Mouse (Mus musculus) neural tube, embryonic 14.5 days (tissue): ENCODE data around the gene Mdn1. TPM values are rescaled to one million over a fixed set of nuclear protein-coding genes. Genes with fewer than 3 reads are reported as not detected.

Experiments used
- ATAC-seq: fragments of 200-750 bp; cut with Nextera tagmentation; 2 replicates; pipeline ENCODE4 v1.8.0; 2017; ENCODE audit warnings: low read depth, mild to moderate bottlenecking, moderate TSS enrichment, moderate library complexity
- H3K27ac ChIP-seq: fragments of 300-500 bp; sonication (generic); 2 replicates; pipeline ENCODE4 v1.5.1; 2014; ENCODE audit warnings: low read depth, mild to moderate bottlenecking, control low read depth, low read length, moderate library complexity, mixed read lengths
- H3K27me3 ChIP-seq: fragments of 300-500 bp; sonication (generic); 2 replicates; pipeline ENCODE4 v1.6.1; 2014; ENCODE audit warnings: low read length; ENCODE audit not compliant: control insufficient read depth, insufficient read depth
- H3K36me3 ChIP-seq: fragments of 300-500 bp; sonication (generic); 2 replicates; pipeline ENCODE4 v1.6.1; 2014; ENCODE audit warnings: low read length, mixed read lengths; ENCODE audit not compliant: control insufficient read depth, insufficient read depth
- H3K4me1 ChIP-seq: fragments of 300-500 bp; sonication (generic); 2 replicates; pipeline ENCODE4 v1.6.1; 2014; ENCODE audit warnings: low read length; ENCODE audit not compliant: control insufficient read depth, insufficient read depth
- H3K4me2 ChIP-seq: fragments of 300-500 bp; sonication (generic); 2 replicates; pipeline ENCODE4 v1.6.1; 2014; ENCODE audit warnings: mild to moderate bottlenecking, low read depth, low read length, control low read depth
- H3K4me3 ChIP-seq: fragments of 300-500 bp; sonication (generic); 2 replicates; pipeline ENCODE4 v1.5.1; 2014; ENCODE audit warnings: low read depth, low read length, control low read depth, mixed read lengths
- H3K9ac ChIP-seq: fragments of 300-500 bp; sonication (generic); replicated peaks from 2 replicates; pipeline ENCODE4 v1.6.1; 2014; ENCODE audit warnings: low read depth, mild to moderate bottlenecking, control low read depth, low read length, mixed read lengths
- H3K9me3 ChIP-seq: fragments of 300-500 bp; sonication (generic); 2 replicates; pipeline ENCODE4 v1.6.1; 2016; ENCODE audit warnings: low read length; ENCODE audit not compliant: control insufficient read depth
- WGBS: fragments of 180-500 bp; shearing (Covaris S2); extraction: QIAGEN DNeasy Blood & Tissue Kit; methylation state at CpG from one replicate; pipeline ENCODE4 v1.1.7; 2014; 5-methylcytosine and 5-hydroxymethylcytosine counted together
- polyA plus RNA-seq: library from polyadenylated mRNA; unstranded; fragments of >200 nt; fragmentation: Nextera tagmentation; extraction: Ambion mirVana; gene quantifications from 2 replicates; pipeline ENCODE4 v1.2.1, GENCODE M21; 2014

The Mdn1 gene
- polyA plus RNA-seq, 1 experiment from 2014 or later, result 33.5 TPM

DNA sequence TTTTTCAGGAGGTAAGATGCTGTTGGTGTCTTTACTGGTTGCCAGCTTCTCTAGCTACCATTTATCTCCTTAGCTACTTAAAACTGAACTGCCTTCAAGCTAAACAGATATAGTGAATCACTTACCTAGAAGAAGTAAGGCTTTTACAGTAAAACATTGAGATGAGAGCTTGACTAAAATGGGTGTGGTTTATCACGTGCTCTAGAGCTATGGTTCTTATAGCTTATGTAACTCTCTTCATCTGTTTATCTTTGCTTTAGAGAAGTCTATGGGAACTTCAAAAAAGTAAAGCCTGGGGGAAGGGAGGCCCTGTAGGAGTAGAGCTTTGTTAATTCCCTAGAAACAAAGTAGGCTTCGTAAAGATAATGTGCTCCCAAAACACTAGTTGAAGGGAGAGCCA, 17.1 kb downstream of the Mdn1 start:
- H3K4me3 ChIP-seq, result no peak overlapping the region
- H3K4me1 ChIP-seq, result no peaks in the 10 kb centered on the region
- no peak for ATAC-seq
- H3K9me3 ChIP-seq, result no peaks in the 10 kb centered on the region
- WGBS, result 92% methylated on average over 2 of the region's 2 CpGs
- no peak overlapping the region for H3K4me2 ChIP-seq
- no peak overlapping the region for H3K27ac ChIP-seq
- H3K9ac ChIP-seq, result no peak overlapping the region
- H3K27me3 ChIP-seq, result no peaks in the 10 kb centered on the region
- peaks cover 62% of the 10 kb centered on the region for H3K36me3 ChIP-seq

DNA sequence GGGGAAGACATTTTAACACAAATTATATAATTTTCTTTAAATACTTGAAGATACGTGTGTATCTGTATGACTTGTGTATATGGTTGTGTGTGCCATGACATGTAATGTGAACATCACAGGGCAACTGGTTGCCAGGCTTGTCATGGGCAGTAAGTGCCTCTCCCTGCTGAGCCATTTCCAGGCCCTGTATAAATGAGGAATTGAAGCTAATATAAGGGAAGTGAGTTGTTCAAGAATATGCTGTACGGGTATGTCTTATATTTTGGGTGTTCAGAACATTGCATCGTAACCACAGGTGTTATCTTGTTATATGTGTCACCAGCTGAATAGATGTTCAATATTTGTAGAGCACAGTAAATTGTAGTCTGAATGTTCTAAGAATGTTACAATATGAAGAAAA, 20.6 kb downstream of the Mdn1 start:
- Histone ChIP-seq H3K9me3 (no peaks in the 10 kb centered on the region), H3K9ac (no peak overlapping the region), H3K4me2 (no peak overlapping the region), H3K4me1 (no peaks in the 10 kb centered on the region), H3K4me3 (no peak overlapping the region), H3K27me3 (no peaks in the 10 kb centered on the region), H3K27ac (no peak overlapping the region), H3K36me3 (peaks cover 58% of the 10 kb centered on the region)
- ATAC-seq, result no peak
- whole genome bisulfite sequencing, result 96% methylated on average over 3 of the region's 3 CpGs

DNA sequence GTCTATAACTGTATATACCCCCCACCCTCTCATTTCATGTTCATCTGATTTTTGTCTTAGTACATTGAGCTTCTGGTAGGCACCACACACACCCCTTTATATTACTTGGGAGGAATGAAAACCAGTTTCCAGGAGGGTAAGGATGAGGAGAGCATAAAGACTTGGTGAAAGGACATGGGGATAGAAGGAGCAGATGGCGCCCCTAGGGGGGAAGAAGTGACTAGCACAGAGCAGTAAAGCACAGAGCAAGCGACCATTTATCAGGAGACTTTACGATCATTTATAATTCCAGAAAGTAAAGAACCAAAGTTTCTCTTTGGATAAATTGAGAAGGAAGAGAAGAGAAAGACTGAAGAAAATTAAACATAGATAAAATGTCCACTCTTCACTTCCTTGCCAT, 23.9 kb downstream of the Mdn1 start:
- no peak overlapping the region for H3K4me2 ChIP-seq
- no peaks in the 10 kb centered on the region for H3K9me3 ChIP-seq
- H3K27ac ChIP-seq, result no peak overlapping the region
- no peak overlapping the region for H3K4me3 ChIP-seq
- H3K36me3 ChIP-seq, result peaks cover 46% of the 10 kb centered on the region
- no peaks in the 10 kb centered on the region for H3K27me3 ChIP-seq
- H3K4me1 ChIP-seq, result no peaks in the 10 kb centered on the region
- ATAC-seq, result no peak
- 70% methylated on average over 3 of the region's 3 CpGs for WGBS
- H3K9ac ChIP-seq, result no peak overlapping the region

DNA sequence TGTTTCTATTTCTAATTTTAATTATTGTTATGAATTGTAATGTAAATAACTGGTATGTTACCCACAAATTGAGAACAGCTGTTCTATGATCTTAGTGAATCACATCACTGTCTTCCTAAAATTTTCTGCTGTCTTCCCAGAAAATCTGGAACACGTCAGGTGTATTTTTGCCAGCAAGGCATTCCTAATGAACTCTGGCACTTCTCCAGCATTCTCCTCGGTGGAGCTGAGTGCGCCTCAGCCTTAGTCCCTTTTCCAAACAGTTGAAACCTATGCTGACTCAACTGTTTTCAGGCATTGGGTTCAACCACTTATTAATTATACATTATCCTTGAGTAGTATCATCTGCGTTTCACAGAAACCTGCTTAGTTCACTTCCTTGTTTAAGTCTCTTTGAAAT, 25.6 kb downstream of the Mdn1 start:
- Histone ChIP-seq H3K27me3 (no peaks in the 10 kb centered on the region), H3K4me2 (no peak overlapping the region), H3K9me3 (no peaks in the 10 kb centered on the region), H3K9ac (no peak overlapping the region), H3K4me3 (no peak overlapping the region), H3K36me3 (peaks cover 37% of the 10 kb centered on the region), H3K27ac (no peak overlapping the region), H3K4me1 (no peaks in the 10 kb centered on the region)
- no peak for ATAC-seq
- 75% methylated on average over 4 of the region's 4 CpGs for WGBS

DNA sequence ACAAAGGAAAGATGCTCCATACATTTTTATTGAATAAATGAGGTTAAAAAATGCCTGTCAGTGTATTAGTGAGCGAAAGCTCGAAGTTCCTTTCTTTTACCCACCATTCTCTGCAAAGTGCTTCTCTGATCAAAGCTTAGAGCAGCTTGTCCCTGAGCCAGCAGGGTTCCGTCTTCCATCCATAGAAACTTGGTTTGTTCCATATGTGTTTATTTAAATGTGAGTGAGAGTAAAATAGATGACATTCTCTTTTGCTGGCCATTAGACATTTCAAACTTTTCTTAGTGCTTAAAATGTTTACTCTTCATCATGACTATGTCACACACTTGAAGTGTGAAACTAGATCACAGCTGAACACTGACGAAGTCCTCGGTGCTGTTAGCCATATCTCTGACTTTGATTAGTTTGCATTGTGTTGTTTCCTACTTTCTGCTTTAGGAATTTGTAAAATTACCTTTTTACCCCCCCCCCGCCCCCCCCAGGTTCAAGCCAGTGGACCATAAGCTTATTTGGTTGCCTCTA, 26.2 kb downstream of the Mdn1 start:
- Histone ChIP-seq H3K9me3 (no peaks in the 10 kb centered on the region), H3K4me2 (no peak overlapping the region), H3K9ac (no peak overlapping the region), H3K4me1 (no peaks in the 10 kb centered on the region), H3K27ac (no peak overlapping the region), H3K4me3 (no peak overlapping the region), H3K36me3 (peaks cover 34% of the 10 kb centered on the region), H3K27me3 (no peaks in the 10 kb centered on the region)
- 85% methylated on average over 6 of the region's 6 CpGs for WGBS
- ATAC-seq, result no peak

DNA sequence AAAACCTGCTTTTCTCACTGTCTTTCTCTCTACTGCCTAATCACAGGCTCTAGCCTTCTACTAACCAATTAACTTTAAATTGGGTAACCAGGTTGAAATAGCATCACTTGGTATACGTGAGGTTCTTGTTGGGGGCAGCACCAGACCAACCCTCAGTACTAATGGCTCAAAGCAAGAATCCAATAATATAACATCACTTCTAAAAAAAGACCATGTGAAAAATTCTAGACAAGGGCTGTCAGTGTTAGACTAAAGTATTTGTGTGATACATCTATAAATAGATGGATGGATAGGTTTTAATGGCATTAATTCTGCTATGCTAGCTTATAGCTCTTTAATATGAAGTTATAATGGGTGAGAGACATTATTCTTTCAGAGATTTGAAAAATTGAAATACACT, 60.8 kb downstream of the Mdn1 start:
- ATAC-seq, result no peak
- H3K9ac ChIP-seq, result no peak overlapping the region
- no peaks in the 10 kb centered on the region for H3K4me1 ChIP-seq
- H3K4me3 ChIP-seq, result no peak overlapping the region
- WGBS, result 95% methylated on average over 1 of the region's 1 CpGs
- no peaks in the 10 kb centered on the region for H3K9me3 ChIP-seq
- H3K4me2 ChIP-seq, result no peak overlapping the region
- no peaks in the 10 kb centered on the region for H3K27me3 ChIP-seq
- peaks cover 55% of the 10 kb centered on the region for H3K36me3 ChIP-seq
- H3K27ac ChIP-seq, result no peak overlapping the region

DNA sequence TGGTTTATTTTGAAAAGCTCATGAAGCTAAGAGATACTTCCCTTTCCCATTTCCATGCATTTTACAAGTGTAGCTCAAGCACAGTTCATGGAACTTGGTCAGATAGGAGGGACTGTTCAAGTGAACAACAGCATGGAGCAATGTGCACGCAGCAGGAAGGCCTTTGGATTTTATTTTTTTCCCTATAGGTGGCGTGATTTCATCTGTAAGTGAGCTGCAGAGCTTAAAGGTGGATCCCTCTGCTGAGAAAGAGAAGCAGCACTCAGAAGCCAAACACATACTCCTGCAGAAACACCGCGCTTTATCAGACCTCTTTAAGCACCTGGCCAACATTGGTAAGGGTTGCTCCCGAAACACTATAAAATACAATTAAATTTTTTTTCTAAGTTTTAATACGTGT, 88.5 kb downstream of the Mdn1 start:
- Histone ChIP-seq H3K4me1 (no peaks in the 10 kb centered on the region), H3K4me3 (no peak overlapping the region), H3K9me3 (no peaks in the 10 kb centered on the region), H3K27ac (no peak overlapping the region), H3K36me3 (peaks cover 74% of the 10 kb centered on the region), H3K4me2 (no peak overlapping the region), H3K9ac (no peak overlapping the region), H3K27me3 (no peaks in the 10 kb centered on the region)
- ATAC-seq, result no peak
- 90% methylated on average over 6 of the region's 6 CpGs for WGBS

DNA sequence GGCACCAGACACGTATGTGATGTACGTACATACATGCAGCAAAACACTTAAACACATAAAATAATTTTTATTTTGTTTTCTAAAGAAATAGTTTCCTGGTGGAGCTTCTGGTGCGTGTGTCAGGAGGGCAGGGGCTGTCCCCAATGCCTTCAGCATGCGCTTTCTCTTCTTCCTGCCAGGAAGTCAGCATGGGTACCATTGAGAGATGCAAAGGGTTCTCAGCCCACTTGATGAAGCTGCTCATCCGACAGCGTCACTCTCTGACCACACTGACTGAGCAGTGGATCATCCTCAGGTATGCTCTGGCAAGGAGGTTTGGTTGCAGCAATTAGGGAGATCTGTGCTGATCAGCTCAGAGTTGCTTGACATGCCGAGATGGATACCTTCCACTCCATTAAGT, 91.5 kb downstream of the Mdn1 start:
- Histone ChIP-seq H3K27me3 (no peaks in the 10 kb centered on the region), H3K27ac (no peak overlapping the region), H3K4me3 (no peak overlapping the region), H3K9me3 (no peaks in the 10 kb centered on the region), H3K9ac (no peak overlapping the region), H3K4me1 (no peaks in the 10 kb centered on the region), H3K36me3 (peaks cover 76% of the 10 kb centered on the region), H3K4me2 (no peak overlapping the region)
- no peak for ATAC-seq
- 95% methylated on average over 7 of the region's 7 CpGs for WGBS

DNA sequence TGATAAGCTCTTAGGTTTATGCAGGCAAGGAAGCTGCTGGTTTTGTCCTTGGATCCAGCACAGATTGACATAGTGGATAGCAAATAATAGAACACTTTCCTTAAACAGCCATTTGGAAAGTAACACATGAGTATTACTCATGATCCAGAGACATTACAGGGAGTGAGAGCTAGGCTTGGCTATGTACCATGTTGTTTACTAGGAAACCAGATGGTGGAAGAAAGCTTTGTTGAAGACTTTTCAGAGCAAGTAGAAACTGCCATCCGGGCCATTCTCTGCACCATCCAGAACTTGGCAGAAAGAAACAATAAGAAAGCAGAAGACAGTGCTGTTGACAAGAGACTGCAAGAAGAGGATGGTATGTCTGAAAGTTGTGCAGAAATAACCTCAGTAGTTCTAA, 93.8 kb downstream of the Mdn1 start:
- Histone ChIP-seq H3K9ac (no peak overlapping the region), H3K27ac (no peak overlapping the region), H3K9me3 (no peaks in the 10 kb centered on the region), H3K4me3 (no peak overlapping the region), H3K4me1 (no peaks in the 10 kb centered on the region), H3K36me3 (peaks cover 67% of the 10 kb centered on the region), H3K27me3 (no peaks in the 10 kb centered on the region), H3K4me2 (no peak overlapping the region)
- WGBS, result 100% methylated on average over 1 of the region's 1 CpGs
- ATAC-seq, result no peak

DNA sequence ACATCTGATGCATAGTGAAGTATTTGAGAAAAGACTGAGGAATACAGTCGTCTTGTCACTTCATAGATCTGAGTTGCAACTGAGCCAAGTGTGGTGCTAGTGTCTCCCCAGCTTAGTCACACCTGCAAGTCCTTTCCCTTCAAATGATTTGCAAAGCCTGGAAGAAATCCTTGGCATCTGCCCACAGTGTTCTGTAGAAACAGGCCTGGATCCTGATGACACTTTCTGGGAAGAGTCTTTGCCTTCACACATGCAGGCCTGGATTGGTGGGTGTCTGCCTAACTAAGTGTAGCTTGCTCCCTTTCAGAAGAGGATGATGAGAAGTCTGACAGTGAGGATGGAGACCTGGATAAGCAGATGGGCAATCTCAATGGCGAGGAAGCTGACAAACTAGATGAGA, 100.5 kb downstream of the Mdn1 start:
- peaks cover 49% of the 10 kb centered on the region for H3K36me3 ChIP-seq
- ATAC-seq, result no peak

More for the DNA sequence above, 100.5 kb downstream of the Mdn1 start:
- no peak overlapping the region for H3K4me3 ChIP-seq
- WGBS, result 97% methylated on average over 2 of the region's 2 CpGs
- no peaks in the 10 kb centered on the region for H3K4me1 ChIP-seq
- H3K4me2 ChIP-seq, result no peak overlapping the region
- no peaks in the 10 kb centered on the region for H3K9me3 ChIP-seq
- H3K27me3 ChIP-seq, result no peaks in the 10 kb centered on the region
- no peak overlapping the region for H3K27ac ChIP-seq
- no peak overlapping the region for H3K9ac ChIP-seq
